Mouse (Mus musculus) CH12F3 (cell line): Measurements from ENCODE around the gene Elfn1.
"Not testable (repeated sequence)": the region's sequence is repeated elsewhere in the genome, so short reads cannot be mapped to it uniquely, and the experiment has no call there.

Experiments used
- in situ Hi-C: fragments of 300-500 bp; cut with MboI; formaldehyde crosslinking; loops from 2 replicates; pipeline ENCODE4 v1.14.3; 2020; ENCODE audit warnings: low sequenced_read_pairs

Elfn1 gene

GRCm38 (mm10) chr5:139969151-139969948, 61.6 kb downstream of the Elfn1 start:
- in situ Hi-C loops: no loop called here

DNA sequence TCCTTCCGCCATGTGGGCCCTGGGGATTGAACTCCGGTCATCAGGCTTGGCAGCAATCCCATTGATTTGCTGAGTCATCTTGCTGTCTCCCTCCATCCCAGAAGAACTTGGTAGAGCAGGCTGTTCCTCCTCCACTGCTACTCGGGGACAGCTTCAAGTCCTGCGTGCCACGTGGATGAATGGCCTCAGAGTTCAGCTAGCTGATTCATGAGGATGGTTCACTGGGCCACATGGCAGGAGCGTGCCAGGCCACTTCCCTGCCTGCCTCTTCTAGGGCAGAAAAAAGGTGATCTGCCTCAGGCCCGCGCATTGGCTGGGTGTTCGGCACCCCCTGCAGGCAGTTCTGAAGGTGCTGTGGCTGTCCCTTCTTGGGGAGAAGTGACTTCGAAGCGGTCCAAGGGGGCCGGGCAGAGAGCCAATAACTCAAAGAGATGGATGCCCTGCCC, 62.5 kb downstream of the Elfn1 start:
- in situ Hi-C loops: no loop called here

DNA sequence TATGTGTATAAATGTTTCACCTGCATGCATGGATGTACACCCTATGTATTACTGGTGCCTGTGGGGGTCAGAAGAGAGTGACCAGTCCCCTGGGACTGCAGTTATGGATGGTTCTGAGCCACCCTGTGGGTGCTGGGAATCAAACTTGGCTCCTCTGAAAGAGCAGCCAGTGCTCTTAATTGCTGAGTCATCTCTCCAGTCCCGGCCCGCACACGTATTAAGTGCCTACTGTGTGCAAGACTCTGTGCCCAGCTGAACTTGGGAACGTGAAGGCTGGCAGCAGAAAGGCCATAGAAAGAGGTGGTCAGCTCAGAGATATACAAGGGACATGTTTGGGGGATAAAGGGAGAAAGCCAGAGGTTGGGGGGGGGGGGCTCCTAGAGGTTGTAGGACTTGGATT, 68.8 kb downstream of the Elfn1 start:
- in situ Hi-C loops: no loop called here

GRCm38 (mm10) chr5:139977476-139977875, 69.7 kb downstream of the Elfn1 start:
- in situ Hi-C loops: no loop called here

DNA sequence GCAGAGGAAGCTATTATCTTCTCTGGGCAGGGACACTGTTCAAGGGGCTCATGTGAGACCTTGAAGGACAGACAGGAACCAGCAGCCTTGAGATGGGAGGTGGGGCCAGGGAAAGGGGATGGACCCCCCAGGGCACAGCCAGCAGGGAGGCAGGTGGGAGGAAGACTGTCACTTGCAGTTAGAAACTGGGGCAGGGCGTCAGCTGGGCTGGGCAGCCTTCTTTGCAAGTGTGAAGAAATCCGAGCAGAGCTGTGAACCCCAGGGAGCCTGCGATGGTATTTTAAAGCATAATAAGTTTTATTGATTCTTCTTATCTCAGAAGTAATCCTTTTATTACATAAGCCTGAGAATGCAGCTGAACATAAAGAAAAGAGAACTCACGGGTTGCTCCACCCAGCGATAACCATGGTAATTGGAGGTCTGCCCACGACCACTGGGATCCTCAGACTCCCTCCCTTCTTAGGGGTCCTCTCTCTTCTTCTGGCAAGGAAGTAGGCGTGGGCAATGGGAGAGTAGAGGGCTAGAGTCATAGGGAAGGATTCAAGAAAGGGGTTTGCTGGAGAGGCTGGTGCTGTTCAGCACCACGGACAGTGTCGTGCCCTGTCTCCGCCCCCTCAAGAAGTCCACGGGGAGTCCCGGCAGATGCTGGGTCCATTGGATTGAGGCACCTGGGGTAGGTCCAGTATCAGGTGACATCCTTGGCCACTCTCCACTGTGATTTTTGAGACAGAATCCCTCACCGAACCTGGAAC, 71.0 kb downstream of the Elfn1 start:
- in situ Hi-C loops: no loop called here

DNA sequence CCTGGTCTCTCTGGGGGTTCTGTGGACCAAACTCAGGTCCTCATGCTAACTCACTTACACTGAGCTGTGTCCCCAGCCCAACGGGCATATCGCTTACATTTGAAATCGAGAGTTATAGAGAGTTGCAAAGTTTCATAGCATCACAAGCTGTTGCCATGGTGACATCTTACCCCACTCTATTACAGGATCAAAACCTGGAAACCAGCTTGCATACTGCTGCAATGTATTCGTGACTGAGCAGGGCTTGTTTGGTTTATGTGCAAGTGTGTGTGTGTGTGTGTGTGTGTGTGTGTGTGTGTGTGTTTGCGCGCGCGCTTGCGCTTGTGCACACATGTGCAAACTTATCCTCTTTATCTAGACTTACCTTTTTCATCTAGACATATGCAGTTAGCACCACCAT, 71.6 kb downstream of the Elfn1 start:
- in situ Hi-C loops: no loop called here

GRCm38 (mm10) chr5:139981976-139982375, 74.2 kb downstream of the Elfn1 start:
- in situ Hi-C loops: no loop called here

GRCm38 (mm10) chr5:139985073-139985746, 77.5 kb downstream of the Elfn1 start:
- in situ Hi-C loops: no loop called here

DNA sequence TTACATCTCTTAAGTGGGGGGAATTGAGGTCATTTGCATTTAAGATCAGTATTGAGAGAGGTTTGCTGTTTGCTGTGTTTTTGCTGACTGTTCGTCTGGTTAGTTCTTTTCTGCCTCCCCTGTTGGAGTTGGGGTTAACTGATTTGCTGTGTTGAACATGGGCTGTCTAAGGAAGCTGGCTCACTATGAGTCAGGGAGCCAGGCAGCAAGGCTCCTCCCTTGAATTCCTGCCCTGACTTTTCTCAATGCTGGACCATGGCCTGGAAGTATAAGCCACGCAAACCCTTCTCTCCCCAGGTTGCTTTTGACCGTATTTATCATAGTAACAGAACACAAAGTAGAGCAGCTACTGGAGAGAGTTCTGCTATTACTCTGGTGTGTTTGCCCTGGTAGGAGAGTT, 83.8 kb downstream of the Elfn1 start:
- in situ Hi-C loops: no loop called here

DNA sequence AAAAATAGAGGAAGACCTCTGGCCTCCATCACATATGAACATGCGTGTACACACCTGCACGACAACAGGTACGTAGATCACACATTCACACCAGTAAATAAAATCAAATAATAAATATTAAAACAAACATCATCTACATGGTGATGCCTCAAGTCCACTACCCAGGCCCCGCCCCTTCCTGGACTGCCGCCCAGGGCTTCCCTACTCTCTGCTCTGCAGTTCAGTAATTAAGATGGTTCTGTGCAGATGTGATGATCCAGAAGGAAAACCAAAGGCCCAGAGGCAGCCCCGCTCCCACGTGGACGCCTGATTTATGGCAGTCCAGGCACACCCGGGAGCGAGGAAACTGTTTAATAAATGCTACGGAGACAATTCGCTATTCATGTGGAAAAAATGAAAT, 90.6 kb downstream of the Elfn1 start:
- in situ Hi-C loops: not testable (repeated sequence)

DNA sequence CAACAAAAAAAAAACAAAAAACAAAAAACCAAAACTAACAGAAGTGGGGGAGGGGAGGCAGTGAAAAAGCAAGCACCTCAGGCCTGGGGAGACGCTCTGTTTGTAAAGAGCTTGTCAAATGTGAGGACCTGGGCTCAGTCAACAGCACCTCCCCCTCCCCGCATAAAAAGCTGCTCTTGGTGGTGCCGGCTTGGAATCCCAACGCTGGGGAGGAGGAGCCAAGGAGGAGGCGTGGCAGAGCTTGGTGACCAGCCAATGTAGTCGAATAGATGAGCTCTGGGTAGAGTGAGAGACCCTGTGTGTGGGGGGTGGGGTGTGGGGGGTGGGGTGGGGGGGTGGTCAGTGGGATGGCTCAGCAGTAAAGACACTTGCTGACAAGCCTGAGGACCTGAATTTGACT, 91.2 kb downstream of the Elfn1 start:
- in situ Hi-C loops: no loop called here

- in situ Hi-C loops: no loop called here
These were observed 94.8 kb downstream of the Elfn1 start for GRCm38 (mm10) chr5:140002541-140002940.

GRCm38 (mm10) chr5:140006861-140007260, 99.1 kb downstream of the Elfn1 start:
- in situ Hi-C loops: no loop called here

GRCm38 (mm10) chr5:140007656-140008522, 100.1 kb downstream of the Elfn1 start:
- in situ Hi-C loops: no loop called here

DNA sequence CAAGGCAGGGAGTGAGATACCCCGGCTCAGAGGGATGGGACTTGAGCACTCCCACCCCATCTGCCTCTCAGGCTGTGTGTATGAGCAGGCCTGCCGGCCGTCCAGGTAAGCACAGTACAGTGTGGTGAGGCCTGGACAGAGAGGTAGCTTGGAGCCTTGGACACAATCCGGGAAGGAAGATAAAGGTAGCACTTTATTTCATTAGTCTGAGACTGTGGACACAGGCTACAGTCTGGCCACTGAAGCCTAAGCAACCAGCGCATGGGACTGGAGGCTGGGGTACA, 100.7 kb downstream of the Elfn1 start:
- in situ Hi-C loops: no loop called here

DNA sequence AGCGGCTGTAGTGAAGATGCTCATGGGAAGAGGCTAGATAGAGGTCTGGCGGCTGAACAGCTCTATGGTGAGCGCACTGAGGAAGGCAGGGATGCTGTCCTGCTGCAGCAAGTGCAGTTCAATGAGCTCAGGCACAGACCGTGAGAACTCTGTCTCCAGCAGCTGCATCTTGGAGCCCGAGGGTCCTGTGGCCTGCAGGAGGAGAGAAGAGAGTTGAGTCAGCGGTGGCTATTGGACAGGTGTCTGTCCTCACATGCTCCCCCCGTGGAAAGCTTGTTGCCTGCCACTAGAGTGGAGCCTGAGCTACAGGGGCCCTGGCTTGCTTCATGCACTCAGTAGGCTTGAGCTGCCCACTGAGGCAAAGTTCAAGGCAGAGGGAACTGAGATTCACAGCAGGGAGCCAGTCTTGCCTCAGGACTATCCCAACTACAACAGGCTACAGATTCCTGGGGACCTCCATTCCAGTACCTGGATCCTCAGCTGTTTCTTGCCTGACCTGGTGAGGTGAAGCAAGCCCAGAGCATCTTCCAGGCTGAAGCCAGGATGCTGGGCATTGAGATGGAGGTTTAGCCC, 101.4 kb downstream of the Elfn1 start:
- in situ Hi-C loops: no loop called here

DNA sequence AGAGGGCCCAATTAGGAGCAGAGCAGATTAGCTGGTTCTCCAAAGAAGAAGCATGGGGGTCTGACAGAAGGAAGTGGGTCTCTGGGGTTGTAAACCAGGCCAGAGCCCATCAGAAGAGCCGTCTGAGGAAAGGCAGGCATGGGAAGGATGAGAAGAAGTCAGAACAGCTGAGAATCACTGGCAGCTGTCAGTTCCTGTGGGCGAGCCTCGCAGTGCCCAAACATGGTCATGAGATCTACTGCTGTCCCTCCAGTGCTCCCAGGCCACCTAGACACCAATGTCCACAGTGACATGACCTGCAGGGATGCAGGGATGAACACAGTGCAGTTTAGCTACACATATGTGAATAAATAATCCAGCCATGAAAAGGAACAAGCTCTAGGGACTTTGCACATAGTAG, 102.7 kb downstream of the Elfn1 start:
- in situ Hi-C loops: no loop called here

DNA sequence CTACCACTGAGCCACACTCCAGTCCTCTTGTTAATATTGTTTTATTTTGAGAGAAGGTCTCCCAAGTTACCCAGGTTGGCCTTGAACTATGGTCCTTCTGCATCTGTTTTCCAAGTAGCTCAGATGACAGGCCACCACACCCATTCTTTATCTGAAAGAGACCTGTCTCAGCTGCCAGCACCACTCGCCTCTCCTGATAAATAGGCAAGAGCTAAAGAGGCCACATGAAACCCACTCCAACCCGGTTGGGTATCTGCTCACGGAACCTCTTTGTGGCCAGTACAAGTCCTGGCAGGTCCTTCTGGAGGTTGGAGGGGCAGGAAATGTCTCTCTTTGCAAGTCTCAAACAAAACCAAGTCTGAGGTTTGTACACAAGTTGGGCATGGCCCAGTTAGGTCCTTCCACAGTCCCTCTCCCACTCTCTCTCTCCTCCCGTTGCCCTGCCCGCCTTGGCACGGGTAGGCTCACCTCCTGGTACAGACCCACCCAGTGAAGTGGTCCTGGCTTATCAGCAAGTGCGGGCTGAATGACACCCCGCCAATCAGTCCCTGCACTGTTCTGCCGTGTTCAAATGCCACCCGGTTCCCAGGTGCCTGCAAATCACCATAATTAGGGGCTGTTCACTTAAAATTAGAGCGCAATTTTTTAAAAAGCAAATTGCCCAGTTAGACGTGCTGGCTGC, 104.7 kb downstream of the Elfn1 start:
- in situ Hi-C loops: no loop called here

DNA sequence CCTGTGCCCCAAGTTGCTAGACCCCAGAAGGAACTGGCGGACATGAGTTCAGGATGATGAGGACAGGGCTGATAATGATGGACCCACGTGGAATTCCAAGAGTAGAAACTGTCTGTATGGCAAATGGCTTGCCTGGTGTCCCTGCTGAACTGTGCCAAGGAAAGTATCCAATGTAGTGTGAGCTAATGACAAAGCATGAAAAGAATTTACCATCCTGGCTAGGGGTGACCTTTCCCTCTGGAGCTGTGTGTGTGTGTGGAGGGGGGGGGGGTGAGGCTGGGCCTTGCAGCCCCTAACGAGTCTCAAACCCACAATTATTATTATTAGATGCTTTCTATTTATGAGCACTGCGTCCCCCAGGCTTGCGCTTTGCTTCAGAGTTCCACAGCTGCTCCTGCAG, 105.9 kb downstream of the Elfn1 start:
- in situ Hi-C loops: no loop called here

GRCm38 (mm10) chr5:140016896-140017295, 109.2 kb downstream of the Elfn1 start:
- in situ Hi-C loops: no loop called here
